Mouse (Mus musculus) heart, adult 2 months (tissue): ENCODE data around the gene Rims3. TPM values are rescaled to one million over a fixed set of nuclear protein-coding genes. Genes with fewer than 3 reads are reported as not detected.
A peak's percentile ranks its signal among the peaks of the same experiment; 100 is the strongest.

Experiments used
- DNase-seq, 2 experiments: peaks; one replicate each; pipeline ENCODE4 v3.0.0; 2021
- H3K27ac ChIP-seq: fragments of 200-600 bp; 2 replicates; pipeline ENCODE4 v1.8.1; 2022
- H3K27me3 ChIP-seq: fragments of 200-500 bp; 2 replicates; pipeline ENCODE4 v1.6.1; 2012; ENCODE audit warnings: mild to moderate bottlenecking, low read length, inconsistent platforms, mixed read lengths; ENCODE audit not compliant: control insufficient read depth, insufficient read depth
- H3K36me3 ChIP-seq: fragments of 200-500 bp; 2 replicates; pipeline ENCODE4 v1.6.1; 2012; ENCODE audit warnings: low read length, inconsistent platforms; ENCODE audit not compliant: control insufficient read depth, insufficient read depth
- H3K4me1 ChIP-seq: fragments of 200-500 bp; 2 replicates; pipeline ENCODE4 v1.6.1; 2011; ENCODE audit warnings: low read length; ENCODE audit not compliant: control insufficient read depth, insufficient read depth
- H3K4me3 ChIP-seq: fragments of 200-600 bp; 2 replicates; pipeline ENCODE4 v1.8.1; 2022
- H3K79me2 ChIP-seq: fragments of 200-500 bp; replicated peaks from 2 replicates; pipeline ENCODE4 v1.6.1; 2012; ENCODE audit warnings: mild to moderate bottlenecking, inconsistent platforms, low read length, moderate library complexity, mixed read lengths; ENCODE audit not compliant: control insufficient read depth, insufficient read depth
- H3K9ac ChIP-seq: fragments of 200-500 bp; 2 replicates; pipeline ENCODE4 v1.6.1; 2012; ENCODE audit warnings: low read depth, mild to moderate bottlenecking, control low read depth, inconsistent platforms, low read length, mixed read lengths
- CTCF ChIP-seq: fragments of 200-600 bp; IDR thresholded peaks from 2 replicates; pipeline ENCODE4 v1.8.1; 2022; ENCODE audit warnings: antibody characterized with exemption, mild to moderate bottlenecking, moderate library complexity
- EP300 ChIP-seq: fragments of 200-500 bp; IDR thresholded peaks from 2 replicates; pipeline ENCODE4 v1.6.1; 2011; ENCODE audit warnings: low read depth, low read length, control low read depth; ENCODE audit not compliant: insufficient read depth
- POLR2A ChIP-seq: fragments of 200-500 bp; IDR thresholded peaks from 2 replicates; pipeline ENCODE4 v1.6.1; 2011; ENCODE audit warnings: mild to moderate bottlenecking, low read depth, low read length, control low read depth; ENCODE audit not compliant: insufficient read depth
- WGBS: fragments of 180-500 bp; shearing (Covaris S2); methylation state at CpG from one replicate; pipeline ENCODE4 v1.1.7; 2018; 5-methylcytosine and 5-hydroxymethylcytosine counted together
- intact Hi-C: fragments of 180-260 bp; cut with DNase I; formaldehyde crosslinking; loops from one replicate; pipeline ENCODE4 v1.15.1; 2025
- polyA plus RNA-seq: library from polyadenylated mRNA; depleted of rRNA; stranded (reverse); fragments of >200 nt; gene quantifications from 2 replicates; pipeline ENCODE4 v1.2.3, GENCODE M21; 2012
- total RNA-seq, 2 experiments: library from RNA; stranded (reverse); gene quantifications; 2 replicates each; pipeline ENCODE4 v1.2.3; 2021

Gene Rims3
- total and polyA plus RNA-seq, 3 experiments, result 0.05 to 0.12 (median 0.05) TPM

DNA sequence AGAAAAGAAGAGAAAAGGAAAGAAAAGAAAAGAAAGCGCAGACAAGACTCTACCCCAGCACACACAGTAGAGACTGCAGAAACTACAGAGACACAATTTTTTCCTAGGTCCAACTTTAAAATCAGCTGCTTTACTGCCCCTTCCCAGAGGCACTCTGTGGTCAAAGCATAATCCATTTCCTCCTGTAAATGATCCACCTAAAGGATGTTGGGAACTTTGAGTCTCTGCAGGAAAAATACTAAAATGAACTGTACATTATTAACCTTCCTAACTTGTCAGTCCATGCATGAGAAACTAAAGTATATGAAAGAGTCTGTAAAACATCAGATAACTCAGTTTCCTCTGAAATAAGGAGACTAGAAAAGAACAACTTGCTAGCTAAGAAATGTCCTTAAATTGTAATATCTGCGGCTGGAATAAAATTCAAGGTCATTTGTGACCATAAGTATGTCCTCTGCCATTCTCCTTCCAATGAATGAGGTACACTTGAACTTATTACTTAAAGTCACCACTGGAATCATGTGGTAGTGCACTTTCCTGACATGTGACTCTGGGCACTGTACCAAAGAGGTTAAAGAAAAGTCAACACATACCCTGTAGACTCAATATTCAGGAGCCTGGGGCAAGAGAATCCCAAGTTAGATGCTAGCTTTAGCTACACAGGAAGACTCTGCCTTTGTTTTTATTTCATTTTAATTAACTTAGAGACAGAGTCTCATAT lies 32.3 kb upstream of the Rims3 start:
- no peak for DNase-seq
- Histone ChIP-seq H3K27me3 (no peaks in the 10 kb centered on the region), H3K79me2 (peaks cover 13% of the 10 kb centered on the region), H3K4me1 (peaks cover 10% of the 10 kb centered on the region), H3K9ac (no peak overlapping the region), H3K4me3 (no peak overlapping the region), H3K36me3 (peaks cover 16% of the 10 kb centered on the region), H3K27ac (no peak overlapping the region)
- TF ChIP-seq EP300, result no peak
- TF ChIP-seq CTCF, result no peak
- TF ChIP-seq POLR2A, result no peak
- 83% methylated on average over 2 of the region's 2 CpGs for WGBS
- intact Hi-C loops, result no loop called here

DNA sequence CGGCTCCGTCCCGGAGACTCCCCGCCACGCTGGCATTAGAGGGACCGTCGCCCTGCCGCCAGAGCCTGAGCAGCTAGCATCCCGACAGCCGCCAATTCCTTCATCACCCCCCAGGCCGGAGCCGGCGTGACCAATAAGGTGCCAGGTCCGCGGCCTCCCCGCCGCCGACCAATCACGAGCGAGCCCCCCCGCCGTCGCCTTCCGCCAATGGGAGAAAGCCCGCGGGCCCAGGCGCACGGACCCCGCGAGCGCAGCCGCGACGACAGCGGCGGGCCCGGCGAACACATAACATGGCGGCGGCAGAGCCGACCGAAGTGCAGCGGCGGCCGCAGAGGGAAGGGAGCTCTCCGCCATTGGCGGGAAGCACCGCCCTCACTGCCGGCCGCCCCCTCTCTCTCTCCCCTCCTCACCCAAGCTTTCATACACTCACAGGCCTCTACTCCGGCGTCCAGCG lies 29.5 kb upstream of the Rims3 start:
- peaks cover 7% of the 10 kb centered on the region for H3K79me2 ChIP-seq
- intact Hi-C loops, result no loop called here
- WGBS, result 1% methylated on average over 46 of the region's 53 CpGs
- peak; percentile 95 to 97 for DNase-seq
- TF ChIP-seq EP300, result no peak
- peak; percentile 69 for TF ChIP-seq POLR2A
- no peaks in the 10 kb centered on the region for H3K27me3 ChIP-seq
- H3K27ac ChIP-seq, result peak overlapping the region; percentile 95
- peak overlapping the region; percentile 89 for H3K4me3 ChIP-seq
- peak overlapping the region; percentile 93 for H3K9ac ChIP-seq
- peaks cover 5% of the 10 kb centered on the region for H3K4me1 ChIP-seq
- H3K36me3 ChIP-seq, result peaks cover 13% of the 10 kb centered on the region

DNA sequence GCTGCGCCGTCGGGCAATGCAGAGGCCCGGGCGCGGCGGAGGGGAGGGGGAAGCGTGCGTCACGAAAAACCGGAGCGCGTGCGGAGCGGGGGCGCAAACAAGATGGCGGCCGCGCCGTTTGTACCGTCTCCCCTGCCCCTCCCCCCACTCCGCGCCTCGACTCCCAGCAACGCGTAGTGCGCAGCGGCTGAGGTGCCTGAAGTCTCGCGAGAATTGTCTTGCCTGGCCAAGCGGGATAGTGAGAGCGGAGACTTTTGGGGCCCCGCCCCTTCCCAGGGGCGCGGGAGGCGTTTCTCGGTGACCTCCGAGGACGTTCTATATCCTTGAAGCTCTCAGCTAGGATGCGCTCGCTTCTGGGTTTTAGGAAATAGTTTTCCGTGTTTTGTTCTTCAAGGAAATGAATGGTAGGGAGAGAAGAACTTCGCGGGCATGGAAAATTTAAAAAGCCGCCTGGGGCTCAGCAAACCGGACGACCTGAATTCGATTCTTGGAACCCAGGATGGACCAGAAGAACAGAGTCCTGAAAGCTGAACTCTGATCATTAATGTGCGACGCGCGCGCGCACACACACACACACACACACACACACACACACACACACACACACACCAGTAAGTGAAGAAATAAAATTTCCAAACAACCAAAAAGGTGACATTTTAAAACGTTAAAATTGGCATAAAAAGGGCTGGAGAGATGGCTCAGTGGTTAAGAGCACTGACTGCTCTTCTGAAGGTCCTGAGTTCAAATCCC lies 28.9 kb upstream of the Rims3 start:
- peaks cover 7% of the 10 kb centered on the region for H3K79me2 ChIP-seq
- H3K4me1 ChIP-seq, result peaks cover 5% of the 10 kb centered on the region
- WGBS, result under 1% methylated on average over 50 of the region's 55 CpGs
- peak; percentile 95 to 98 for DNase-seq
- no peaks in the 10 kb centered on the region for H3K27me3 ChIP-seq
- peak overlapping the region; percentile 89 for H3K4me3 ChIP-seq
- H3K9ac ChIP-seq, result peak overlapping the region; percentile 93
- H3K27ac ChIP-seq, result peak overlapping the region; percentile 95
- H3K36me3 ChIP-seq, result peaks cover 13% of the 10 kb centered on the region
- no peak for TF ChIP-seq EP300
- TF ChIP-seq CTCF, result no peak
- peak; percentile 84 for TF ChIP-seq POLR2A
- intact Hi-C loops, result no loop called here

DNA sequence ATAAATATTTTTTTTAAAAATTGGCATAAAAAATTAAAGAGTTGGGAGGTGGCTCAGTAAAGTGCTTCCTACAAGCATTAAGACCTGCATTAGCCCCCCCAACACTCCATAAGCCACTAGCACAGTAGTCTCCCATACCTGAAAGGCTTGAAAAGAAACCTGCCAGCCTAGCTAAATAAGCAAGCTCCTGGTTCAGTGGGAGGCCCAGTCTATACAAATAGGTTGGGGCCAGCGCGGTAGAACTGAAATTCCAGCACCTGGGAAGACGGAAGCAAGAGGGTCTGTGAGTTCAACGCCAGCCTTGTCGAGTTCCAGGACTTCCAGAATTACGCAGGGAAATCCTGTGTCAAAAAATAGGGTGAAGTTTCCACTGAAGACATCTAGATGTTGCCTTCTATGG lies 28.2 kb upstream of the Rims3 start:
- H3K4me3 ChIP-seq, result no peak overlapping the region
- intact Hi-C loops, result no loop called here
- no peak for DNase-seq

DNA sequence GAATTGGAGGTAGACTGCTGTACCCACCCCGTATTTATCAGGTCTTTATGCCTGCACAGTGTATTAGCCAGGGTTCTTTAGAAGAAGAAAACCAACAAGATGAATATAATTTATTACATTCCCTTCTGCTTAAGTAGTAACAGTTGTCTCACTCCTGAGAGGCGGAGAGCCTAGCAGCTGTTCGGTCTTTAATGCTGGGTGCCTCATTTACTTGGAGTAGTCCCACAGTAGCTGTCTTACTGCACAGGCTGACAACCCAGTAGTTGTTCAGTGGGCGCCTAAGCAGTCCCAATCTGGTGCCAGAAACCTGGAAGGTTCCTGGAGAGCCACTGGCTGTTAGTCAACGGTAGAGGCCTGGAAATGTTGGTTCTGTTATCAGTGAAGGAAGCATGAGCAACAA lies 23.8 kb upstream of the Rims3 start:
- TF ChIP-seq CTCF (no peak), POLR2A (no peak), EP300 (no peak)
- WGBS, result 62% methylated on average over 5 of the region's 5 CpGs
- Histone ChIP-seq H3K36me3 (no peaks in the 10 kb centered on the region), H3K4me1 (no peaks in the 10 kb centered on the region), H3K27me3 (no peaks in the 10 kb centered on the region), H3K79me2 (no peaks in the 10 kb centered on the region), H3K27ac (no peak overlapping the region), H3K4me3 (no peak overlapping the region), H3K9ac (no peak overlapping the region)
- intact Hi-C loops, result no loop called here
- DNase-seq, result no peak

More for the DNA sequence above, 28.2 kb upstream of the Rims3 start:
- peaks cover 5% of the 10 kb centered on the region for H3K4me1 ChIP-seq
- no peak for TF ChIP-seq POLR2A
- no peak for TF ChIP-seq CTCF
- no peak for TF ChIP-seq EP300
- 93% methylated on average over 6 of the region's 6 CpGs for WGBS
- no peaks in the 10 kb centered on the region for H3K27me3 ChIP-seq
- peaks cover 7% of the 10 kb centered on the region for H3K79me2 ChIP-seq
- H3K27ac ChIP-seq, result no peak overlapping the region; the same call in 1 of the 2 replicates
- peaks cover 13% of the 10 kb centered on the region for H3K36me3 ChIP-seq
- H3K9ac ChIP-seq, result no peak overlapping the region

DNA sequence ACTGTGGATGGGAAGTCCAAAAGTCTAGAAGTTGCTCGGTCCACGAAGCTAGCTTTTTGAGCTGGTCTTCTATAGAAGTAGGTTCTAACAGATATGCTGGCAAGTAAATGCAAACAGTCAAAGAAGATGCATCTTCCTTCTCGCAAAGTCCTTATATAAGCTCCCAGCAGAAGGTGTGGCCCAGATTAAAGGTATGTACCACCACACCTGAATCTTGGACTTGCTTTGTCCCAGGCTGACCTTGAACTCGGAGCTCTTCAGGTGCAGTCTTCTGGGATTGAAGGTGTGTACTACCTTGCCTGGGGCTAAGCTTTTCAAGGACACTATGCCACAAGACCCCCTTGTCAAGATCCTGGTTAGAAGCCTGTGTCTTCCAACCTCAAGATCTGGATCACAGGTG lies 23.1 kb upstream of the Rims3 start, which contains the start of gene Nfyc:
TSS of gene Nfyc (minus strand) at position 101 of the 400 bp plus-strand sequence.
- no peaks in the 10 kb centered on the region for H3K36me3 ChIP-seq
- intact Hi-C loops, result no loop called here
- no peak for TF ChIP-seq POLR2A
- TF ChIP-seq CTCF, result no peak
- TF ChIP-seq EP300, result no peak
- H3K4me3 ChIP-seq, result no peak within 1 kb of the TSS
- H3K4me1 ChIP-seq, result no peaks in the 10 kb centered on the region
- no peak for DNase-seq
- WGBS, result 81% methylated on average over 4 of the region's 4 CpGs
- no peaks in the 10 kb centered on the region for H3K27me3 ChIP-seq
- H3K27ac ChIP-seq, result no peak within 1 kb of the TSS
- H3K9ac ChIP-seq, result no peak within 1 kb of the TSS
- no peaks in the 10 kb centered on the region for H3K79me2 ChIP-seq
